Mouse (Mus musculus) ES-E14 (cell line): ENCODE results near the gene 3110082J24Rik. TPM values are rescaled to one million over a fixed set of nuclear protein-coding genes. Genes with fewer than 3 reads are reported as not detected.

Experiments
- DNase-seq: peaks from one replicate; pipeline ENCODE4 v3.0.0-alpha.2; 2013; ENCODE audit warnings: low read depth, low spot score
- H3K27ac ChIP-seq: 2 replicates; pipeline ENCODE4 v1.5.1; 2012; ENCODE audit warnings: low read depth, mild to moderate bottlenecking, low read length, moderate library complexity, mixed read lengths; ENCODE audit not compliant: poor library complexity, insufficient read depth, severe bottlenecking
- H3K36me3 ChIP-seq: 2 replicates; pipeline ENCODE4 v1.6.1; 2012; ENCODE audit warnings: mild to moderate bottlenecking, low read length, moderate library complexity, mixed read lengths; ENCODE audit not compliant: control insufficient read depth, poor library complexity, insufficient read depth, severe bottlenecking
- H3K4me1 ChIP-seq, 2 experiments: fragments of 150-350 bp in 1 of 2; sonication (generic) in 1 of 2; 2 replicates each; pipeline ENCODE4 v1.6.1; 2012; ENCODE audit warnings: low read length in 2 of 2, mild to moderate bottlenecking in 1 of 2, mixed read lengths in 1 of 2; ENCODE audit not compliant: control insufficient read depth in 2 of 2, insufficient read depth in 2 of 2, poor library complexity in 1 of 2
- H3K4me3 ChIP-seq, 2 experiments: fragments of 150-350 bp in 1 of 2; sonication (generic) in 1 of 2; 2 replicates each; pipeline ENCODE4 v1.5.1; 2012; ENCODE audit warnings: low read length in 2 of 2, low read depth in 1 of 2, mild to moderate bottlenecking in 1 of 2, mixed read lengths in 1 of 2; ENCODE audit not compliant: insufficient read depth in 1 of 2, poor library complexity in 1 of 2, severe bottlenecking in 1 of 2
- H3K9ac ChIP-seq: 2 replicates; pipeline ENCODE4 v1.6.1; 2012; ENCODE audit warnings: low read depth, mild to moderate bottlenecking, low read length, mixed read lengths; ENCODE audit not compliant: poor library complexity, insufficient read depth, severe bottlenecking
- H3K9me3 ChIP-seq: fragments of 150-350 bp; sonication (generic); 2 replicates; pipeline ENCODE4 v1.6.1; 2012; ENCODE audit warnings: low read depth, mild to moderate bottlenecking, low read length; ENCODE audit not compliant: control insufficient read depth, insufficient read depth
- CHD2 ChIP-seq: IDR thresholded peaks from 2 replicates; pipeline ENCODE4 v1.6.1; 2014; ENCODE audit warnings: mild to moderate bottlenecking, low read depth, low read length, inconsistent platforms
- HCFC1 ChIP-seq: IDR thresholded peaks from 2 replicates; pipeline ENCODE4 v1.6.1; 2012; ENCODE audit warnings: low read length, inconsistent platforms, borderline replicate concordance; ENCODE audit not compliant: insufficient read depth
- MAFK ChIP-seq: IDR thresholded peaks from 2 replicates; pipeline ENCODE4 v1.6.1; 2014; ENCODE audit warnings: mild to moderate bottlenecking, low read depth, low read length, inconsistent platforms; ENCODE audit not compliant: insufficient read depth
- ZC3H11A ChIP-seq: IDR thresholded peaks from 2 replicates; pipeline ENCODE4 v1.6.1; 2012; ENCODE audit warnings: low read depth, mild to moderate bottlenecking, inconsistent platforms, low read length, borderline replicate concordance
- ZNF384 ChIP-seq: IDR thresholded peaks from 2 replicates; pipeline ENCODE4 v1.6.1; 2012; ENCODE audit warnings: low read depth, low read length, inconsistent platforms
- in situ Hi-C, 2 experiments: fragments of 600-800 bp; cut with MboI; formaldehyde crosslinking; loops; one replicate each; pipeline ENCODE4 v1.15.1; 2025; ENCODE audit warnings: low sequenced_read_pairs in 2 of 2, inconsistent platforms in 1 of 2; ENCODE audit not compliant: unreplicated experiment in 2 of 2
- total RNA-seq: library from RNA; depleted of rRNA; stranded (reverse); fragments of 300-350 nt; gene quantifications from 2 replicates; pipeline ENCODE4 v1.2.3, GENCODE M21; 2012

Gene 3110082J24Rik
- total RNA-seq, 1 experiment = not detected

- no peak overlapping the region for H3K27ac ChIP-seq
- TF ChIP-seq ZC3H11A (no peak), ZNF384 (no peak), MAFK (no peak), CHD2 (no peak), HCFC1 (no peak)
Measured at GRCm38 (mm10) chr5:30103340-30103739, 2.5 kb downstream of the 3110082J24Rik start.

GRCm38 (mm10) chr5:30098260-30098659, 7.6 kb downstream of the 3110082J24Rik start:
- Histone ChIP-seq H3K36me3 (no peaks in the 10 kb centered on the region), H3K9me3 (no peaks in the 10 kb centered on the region), H3K27ac (no peak overlapping the region), H3K4me3 (no peak overlapping the region), H3K9ac (no peak overlapping the region), H3K4me1 (no peaks in the 10 kb centered on the region)
- DNase-seq = no peak
- in situ Hi-C loops = no loop called here
- TF ChIP-seq HCFC1 (no peak), MAFK (no peak), ZNF384 (no peak), ZC3H11A (no peak), CHD2 (no peak)

More at GRCm38 (mm10) chr5:30103340-30103739, 2.5 kb downstream of the 3110082J24Rik start:
- no peak for DNase-seq
- H3K9me3 ChIP-seq = no peaks in the 10 kb centered on the region
- H3K4me3 ChIP-seq = no peak overlapping the region
- H3K36me3 ChIP-seq = no peaks in the 10 kb centered on the region
- no peak overlapping the region for H3K9ac ChIP-seq
- in situ Hi-C loops = no loop called here
- H3K4me1 ChIP-seq = peaks cover 0 to 17% of the 10 kb centered on the region in 2 experiments; a peak in 3 of 4 replicates

- no peaks in the 10 kb centered on the region for H3K9me3 ChIP-seq
- H3K9ac ChIP-seq = no peak overlapping the region
- in situ Hi-C loops = no loop called here
- no peak overlapping the region for H3K27ac ChIP-seq
- H3K4me1 ChIP-seq = peaks cover 0 to 5% of the 10 kb centered on the region in 2 experiments; a peak in 1 of 4 replicates
- DNase-seq = no peak
- TF ChIP-seq HCFC1 = no peak
- H3K4me3 ChIP-seq = no peak overlapping the region
- H3K36me3 ChIP-seq = no peaks in the 10 kb centered on the region
Measured at GRCm38 (mm10) chr5:30095731-30096130, 10.2 kb downstream of the 3110082J24Rik start.

GRCm38 (mm10) chr5:30094399-30094798, 11.5 kb downstream of the 3110082J24Rik start:
- TF ChIP-seq CHD2 (no peak), MAFK (no peak), HCFC1 (no peak), ZC3H11A (no peak), ZNF384 (no peak)
- Histone ChIP-seq H3K36me3 (no peaks in the 10 kb centered on the region), H3K27ac (no peak overlapping the region), H3K9me3 (no peaks in the 10 kb centered on the region), H3K9ac (no peak overlapping the region), H3K4me3 (no peak overlapping the region), H3K4me1 (peaks cover 0 to 5% of the 10 kb centered on the region in 2 experiments; a peak in 1 of 4 replicates)
- no peak for DNase-seq
- in situ Hi-C loops = no loop called here

GRCm38 (mm10) chr5:30092701-30093100, 13.2 kb downstream of the 3110082J24Rik start:
- Histone ChIP-seq H3K36me3 (no peaks in the 10 kb centered on the region), H3K9ac (peak overlapping the region; percentile 36; the same call in 1 of the 2 replicates), H3K9me3 (no peaks in the 10 kb centered on the region), H3K27ac (no peak overlapping the region), H3K4me3 (peak overlapping the region; percentile 33 to 58), H3K4me1 (peaks cover 0 to 5% of the 10 kb centered on the region in 2 experiments; a peak in 1 of 4 replicates)
- peak; percentile 59 for DNase-seq
- TF ChIP-seq HCFC1 (no peak), ZNF384 (no peak), ZC3H11A (no peak), CHD2 (no peak), MAFK (no peak)
- in situ Hi-C loops = no loop called here
